Mouse (Mus musculus) spleen, adult 2 months (tissue): ENCODE data around the gene Gna12. TPM values are rescaled to one million over a fixed set of nuclear protein-coding genes. Genes with fewer than 3 reads are reported as not detected.

Experiments used
- DNase-seq, 2 experiments: peaks; one replicate each; pipeline versions ENCODE4 v3.0.0 to v3.0.0-alpha.2; 2012 to 2021; ENCODE audit warnings: low spot score in 2 of 2, low read depth in 1 of 2
- H3K27ac ChIP-seq: fragments of 200-500 bp; 2 replicates; pipeline ENCODE4 v1.5.1; 2012; ENCODE audit warnings: low read length, inconsistent platforms; ENCODE audit not compliant: insufficient read depth
- H3K27me3 ChIP-seq: fragments of 200-500 bp; 2 replicates; pipeline ENCODE4 v1.6.1; 2012; ENCODE audit warnings: mild to moderate bottlenecking, moderate library complexity, low read length, inconsistent platforms; ENCODE audit not compliant: control insufficient read depth, insufficient read depth
- H3K36me3 ChIP-seq: fragments of 200-500 bp; 2 replicates; pipeline ENCODE4 v1.6.1; 2012; ENCODE audit warnings: mild to moderate bottlenecking, low read length, inconsistent platforms; ENCODE audit not compliant: control insufficient read depth, insufficient read depth
- H3K4me1 ChIP-seq: fragments of 200-500 bp; 2 replicates; pipeline ENCODE4 v1.6.1; 2011; ENCODE audit warnings: inconsistent platforms; ENCODE audit not compliant: control insufficient read depth, insufficient read depth, insufficient read length
- H3K4me3 ChIP-seq: fragments of 200-500 bp; 2 replicates; pipeline ENCODE4 v1.5.1; 2011; ENCODE audit warnings: mild to moderate bottlenecking, inconsistent platforms; ENCODE audit not compliant: insufficient read depth, insufficient read length; ENCODE audit errors: extremely low read depth
- CTCF ChIP-seq: fragments of 200-500 bp; IDR thresholded peaks from 2 replicates; pipeline ENCODE4 v1.5.1; 2011; ENCODE audit warnings: mild to moderate bottlenecking, inconsistent platforms; ENCODE audit not compliant: insufficient read depth, insufficient read length, insufficient replicate concordance; ENCODE audit errors: extremely low read depth
- POLR2A ChIP-seq: fragments of 200-500 bp; IDR thresholded peaks from 2 replicates; pipeline ENCODE4 v1.6.1; 2011; ENCODE audit warnings: low read depth, low read length, inconsistent platforms
- WGBS: fragments of 180-500 bp; shearing (Covaris S2); methylation state at CpG from one replicate; pipeline ENCODE4 v1.1.7; 2018; 5-methylcytosine and 5-hydroxymethylcytosine counted together
- polyA plus RNA-seq: library from polyadenylated mRNA; depleted of rRNA; stranded (reverse); fragments of >200 nt; gene quantifications from 2 replicates; pipeline ENCODE4 v1.2.3, GENCODE M21; 2012

Gna12 gene
- polyA plus RNA-seq, 1 experiment = 66.8 TPM

- no peak for TF ChIP-seq CTCF
- TF ChIP-seq POLR2A = no peak
- WGBS = 95% methylated on average over 4 of the region's 4 CpGs
- Histone ChIP-seq H3K27ac (no peak overlapping the region), H3K27me3 (no peaks in the 10 kb centered on the region), H3K4me1 (no peaks in the 10 kb centered on the region; the same call in 1 of the 2 replicates), H3K4me3 (no peak overlapping the region), H3K36me3 (no peaks in the 10 kb centered on the region)
- DNase-seq = no peak
Measured at GRCm38 (mm10) chr5:140820539-140820938, 9.7 kb downstream of the Gna12 start.

- no peak overlapping the region for H3K27ac ChIP-seq
- no peak for DNase-seq
- peaks cover 3% of the 10 kb centered on the region; the same call in 1 of the 2 replicates for H3K4me1 ChIP-seq
- TF ChIP-seq POLR2A (no peak), CTCF (no peak)
- H3K4me3 ChIP-seq = no peak overlapping the region
- H3K27me3 ChIP-seq = no peaks in the 10 kb centered on the region
- WGBS = 81% methylated on average over 4 of the region's 4 CpGs
- H3K36me3 ChIP-seq = no peaks in the 10 kb centered on the region
Measured at GRCm38 (mm10) chr5:140819594-140819993, 10.6 kb downstream of the Gna12 start.

GRCm38 (mm10) chr5:140818482-140819076 is 11.7 kb downstream of the Gna12 start:
- TF ChIP-seq CTCF (no peak), POLR2A (no peak)
- 59% methylated on average over 5 of the region's 5 CpGs for WGBS
- peaks cover 6% of the 10 kb centered on the region; the same call in 1 of the 2 replicates for H3K4me1 ChIP-seq
- H3K4me3 ChIP-seq = no peak overlapping the region
- no peak for DNase-seq
- no peaks in the 10 kb centered on the region for H3K36me3 ChIP-seq
- peak overlapping the region; percentile 6; the same call in 1 of the 2 replicates for H3K27ac ChIP-seq
- no peaks in the 10 kb centered on the region for H3K27me3 ChIP-seq

GRCm38 (mm10) chr5:140816950-140817568 is 13.2 kb downstream of the Gna12 start:
- no peak for DNase-seq
- no peaks in the 10 kb centered on the region for H3K27me3 ChIP-seq
- TF ChIP-seq POLR2A (no peak), CTCF (no peak)
- H3K4me1 ChIP-seq = peaks cover 6% of the 10 kb centered on the region; the same call in 1 of the 2 replicates
- no peak overlapping the region for H3K27ac ChIP-seq
- H3K4me3 ChIP-seq = no peak overlapping the region
- 83% methylated on average over 6 of the region's 6 CpGs for WGBS
- no peaks in the 10 kb centered on the region for H3K36me3 ChIP-seq

- Histone ChIP-seq H3K4me1 (peaks cover 10% of the 10 kb centered on the region), H3K27ac (no peak overlapping the region), H3K4me3 (no peak overlapping the region), H3K27me3 (no peaks in the 10 kb centered on the region), H3K36me3 (no peaks in the 10 kb centered on the region)
- TF ChIP-seq POLR2A = no peak
- TF ChIP-seq CTCF = no peak
- DNase-seq = no peak
- 85% methylated on average over 3 of the region's 3 CpGs for whole genome bisulfite sequencing
Measured at GRCm38 (mm10) chr5:140816008-140816407, 14.2 kb downstream of the Gna12 start.

- Histone ChIP-seq H3K4me1 (peaks cover 10% of the 10 kb centered on the region), H3K27me3 (no peaks in the 10 kb centered on the region), H3K36me3 (no peaks in the 10 kb centered on the region), H3K4me3 (no peak overlapping the region), H3K27ac (no peak overlapping the region)
- TF ChIP-seq CTCF (no peak), POLR2A (no peak)
- WGBS = 66% methylated on average over 9 of the region's 9 CpGs
- DNase-seq = no peak
Measured at GRCm38 (mm10) chr5:140815059-140815728, 15.0 kb downstream of the Gna12 start.

- DNase-seq = peak in 1 of 2 experiments; percentile 16
- Histone ChIP-seq H3K4me1 (peaks cover 10% of the 10 kb centered on the region), H3K4me3 (no peak overlapping the region), H3K27ac (no peak overlapping the region), H3K36me3 (no peaks in the 10 kb centered on the region), H3K27me3 (no peaks in the 10 kb centered on the region)
- no peak for TF ChIP-seq CTCF
- TF ChIP-seq POLR2A = no peak
- 53% methylated on average over 5 of the region's 5 CpGs for WGBS
Measured at GRCm38 (mm10) chr5:140814403-140814802, 15.8 kb downstream of the Gna12 start.
